Mouse (Mus musculus) layer of hippocampus, adult 18-20 months (tissue): ENCODE data around the gene Olfr215. TPM values are rescaled to one million over a fixed set of nuclear protein-coding genes. Genes with fewer than 3 reads are reported as not detected.
"Not testable (repeated sequence)": the region's sequence is repeated elsewhere in the genome, so short reads cannot be mapped to it uniquely, and the experiment has no call there.

ENCODE experiments used
- DNase-seq, 2 experiments: peaks; one replicate each; pipeline ENCODE4 v3.0.0; 2022; ENCODE audit warnings: low spot score in 2 of 2
- long read RNA-seq: library from polyadenylated mRNA; stranded (forward); transcript quantifications from one replicate; pipeline ENCODE4 v2.0.0, GENCODE M21; 2021
- total RNA-seq, 2 experiments: library from RNA; stranded (reverse); gene quantifications; 2 replicates each; pipeline ENCODE4 v1.2.3; 2021

Gene Olfr215
- not detected for total RNA-seq
- long read RNA-seq, result 0 reads

GRCm38 (mm10) chr6:116584095-116584494 lies at the start of gene Olfr215:
TSS of gene Olfr215 (minus strand) at chr6:116584195.
- no peak for DNase-seq

DNA sequence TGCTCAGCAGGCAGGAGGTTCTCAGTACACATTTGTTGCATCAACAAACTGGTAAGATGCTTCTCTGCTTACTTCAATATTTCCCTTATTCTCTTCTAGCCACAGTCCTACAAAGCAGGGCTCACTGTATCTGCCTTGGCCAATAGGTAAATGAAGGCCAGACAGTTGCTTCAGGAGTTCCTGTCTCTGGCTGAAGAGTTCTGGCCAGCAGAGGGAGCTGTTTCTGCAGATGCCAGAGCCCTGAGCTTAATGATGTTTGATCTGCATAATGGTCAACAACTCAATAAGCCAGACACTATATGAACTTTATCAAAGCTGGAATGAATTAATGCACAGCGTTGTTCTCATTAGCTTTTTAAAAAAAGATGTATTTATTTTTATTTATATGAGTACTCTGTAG lies 48.1 kb upstream of the Olfr215 start:
- DNase-seq, result peak; percentile 31 to 76

DNA sequence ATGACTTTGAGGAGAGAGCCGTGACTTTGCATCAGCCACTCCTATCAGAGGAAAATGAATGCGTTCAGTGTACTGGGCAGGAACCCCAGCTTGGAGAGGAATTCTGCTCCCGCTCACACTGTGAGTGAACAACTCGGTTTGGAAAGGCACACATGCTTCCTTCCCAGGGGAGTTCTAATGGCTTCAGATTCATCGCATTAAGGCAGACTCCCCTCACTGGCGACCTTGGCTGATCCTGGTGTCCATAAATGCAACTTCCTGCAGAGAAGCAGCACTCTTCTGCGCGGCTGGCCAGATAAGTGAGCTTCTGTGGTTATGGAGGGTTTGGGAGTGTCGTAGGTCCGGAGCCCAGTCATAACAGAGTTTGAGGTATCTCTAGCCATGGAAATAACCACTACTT lies 45.8 kb upstream of the Olfr215 start:
- DNase-seq, result no peak

DNA sequence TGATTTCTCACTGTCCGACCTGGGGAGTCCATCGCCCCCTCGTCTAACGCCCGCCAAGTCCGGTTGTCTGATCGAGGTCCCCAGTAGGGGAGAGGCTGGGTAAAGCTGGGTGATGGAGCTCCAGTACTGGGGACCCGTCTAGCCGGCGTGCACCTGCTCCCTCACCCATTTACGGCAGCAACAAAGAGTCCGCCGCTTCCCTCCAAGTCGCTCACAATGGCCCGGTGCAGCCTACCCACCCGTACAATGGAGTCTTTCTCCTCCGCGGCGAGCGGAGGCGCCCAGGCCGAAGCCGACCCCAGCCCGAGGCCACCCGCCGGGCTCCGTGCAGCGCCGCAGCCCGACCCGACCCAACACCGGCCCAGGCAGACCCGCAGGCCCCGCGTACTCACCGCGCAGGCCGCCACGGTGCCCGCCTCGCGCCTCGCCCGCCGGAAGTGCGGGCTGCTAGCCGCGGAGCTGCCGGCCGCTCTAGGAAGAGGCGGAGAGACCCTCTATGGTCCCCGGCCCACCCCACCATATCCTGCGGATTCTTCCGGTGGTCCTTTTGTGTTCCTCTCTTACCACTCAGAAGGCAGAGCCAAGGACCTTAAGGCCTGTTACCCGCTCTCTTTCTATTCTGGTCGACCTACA lies 44.7 kb upstream of the Olfr215 start, which contains the start of gene Zfp422:
Zfp422 (minus strand) TSS at position 461 of the 633 bp plus-strand sequence.
- DNase-seq, result peak; percentile 44 to 54

GRCm38 (mm10) chr6:116628095-116628494 lies 44.1 kb upstream of the Olfr215 start:
- DNase-seq, result no peak

DNA sequence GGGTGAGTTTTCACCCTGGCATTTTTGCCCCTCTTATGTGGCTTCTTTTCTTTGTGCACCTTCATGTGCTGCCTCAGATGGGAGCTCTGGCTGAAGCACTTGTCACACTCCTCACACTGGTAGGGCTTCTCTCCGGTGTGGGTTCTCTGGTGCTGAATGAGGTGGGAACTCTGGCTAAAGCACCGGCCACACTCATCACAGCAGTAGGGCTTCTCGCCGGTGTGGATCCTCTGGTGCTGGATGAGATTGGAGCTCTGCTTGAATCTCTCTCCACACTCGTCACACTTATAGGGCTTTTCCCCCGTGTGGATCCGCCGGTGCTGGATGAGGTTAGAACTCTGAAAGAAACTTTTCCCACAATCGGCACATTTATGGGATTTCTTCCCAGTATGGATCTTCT lies 42.4 kb upstream of the Olfr215 start:
- DNase-seq, result not testable (repeated sequence)

DNA sequence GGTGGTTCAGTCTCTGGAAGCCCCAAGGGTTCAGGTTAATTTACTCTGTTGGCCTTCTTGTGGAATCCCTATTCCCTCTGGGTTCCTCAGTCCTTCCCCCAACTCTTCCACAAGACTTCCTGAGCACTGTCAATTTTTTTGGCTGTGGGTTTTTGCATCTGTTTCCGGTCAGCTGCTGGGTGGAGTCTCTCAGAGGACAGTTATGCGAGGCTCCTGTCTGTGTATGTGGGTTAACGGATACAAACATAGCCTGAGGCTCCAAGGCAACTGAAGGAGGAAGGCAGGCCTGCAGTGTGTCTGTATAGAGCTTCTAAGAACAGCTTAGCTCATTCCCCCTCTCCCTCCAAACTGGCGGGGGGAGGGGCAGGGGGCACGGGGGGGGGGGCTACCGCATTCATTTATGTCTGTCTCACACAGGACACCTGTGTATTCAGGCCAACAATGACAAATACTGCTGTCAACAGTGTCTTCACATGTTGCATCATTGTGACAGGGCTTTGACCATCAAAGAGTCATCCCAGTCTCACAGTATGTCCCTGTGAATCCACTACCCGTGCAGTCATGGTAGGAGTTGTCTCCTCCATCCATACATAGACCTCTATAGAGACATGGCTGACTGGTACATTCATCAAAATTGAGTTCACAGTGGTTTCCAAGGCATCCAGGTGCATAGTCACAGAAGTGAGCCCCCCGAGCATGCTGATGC lies 37.5 kb upstream of the Olfr215 start:
- DNase-seq, result no peak

GRCm38 (mm10) chr6:116618073-116618472 lies 34.1 kb upstream of the Olfr215 start:
- no peak for DNase-seq

- DNase-seq, result no peak
These were observed 31.7 kb upstream of the Olfr215 start for GRCm38 (mm10) chr6:116615719-116616118.

DNA sequence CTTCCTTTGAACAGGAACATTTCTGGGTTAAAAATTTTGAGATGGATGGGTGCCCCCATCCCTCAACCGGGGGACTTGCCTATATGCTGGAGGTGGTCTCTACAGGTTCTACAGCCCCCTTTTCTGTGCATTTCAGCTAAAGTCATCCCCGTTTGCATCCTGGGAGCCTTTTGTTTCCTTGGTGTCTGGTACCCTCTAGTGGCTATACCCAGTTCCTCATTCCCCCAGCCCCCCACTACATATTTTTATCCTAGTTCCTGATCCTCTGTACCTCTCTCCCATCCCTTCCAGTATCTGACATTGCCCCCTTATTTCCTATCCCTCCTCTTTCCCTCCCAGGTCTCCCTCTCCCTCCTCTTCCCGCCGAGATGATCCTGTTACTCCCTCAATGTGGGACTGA lies 23.2 kb upstream of the Olfr215 start:
- DNase-seq, result no peak

- not testable (repeated sequence) for DNase-seq
These were observed 17.0 kb upstream of the Olfr215 start for GRCm38 (mm10) chr6:116600969-116601368.

DNA sequence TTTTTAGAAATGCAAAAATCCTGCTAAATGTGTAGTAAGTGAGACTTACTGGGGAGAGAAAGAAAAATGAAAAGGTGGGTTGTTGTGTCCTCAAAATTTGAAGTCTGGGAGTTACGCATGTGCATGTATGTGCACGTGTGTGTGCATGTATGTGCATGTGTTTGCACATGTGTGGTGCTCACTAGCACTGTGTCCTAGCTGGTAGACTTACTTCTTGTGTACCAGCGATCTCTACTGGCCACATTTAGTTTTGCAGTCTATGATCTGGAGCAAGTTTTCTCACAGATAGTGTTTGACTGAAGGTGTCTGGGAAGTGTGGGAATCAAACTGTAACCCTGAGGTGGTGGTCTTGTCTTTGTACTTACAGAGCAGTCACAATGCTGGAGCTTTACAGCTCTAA lies 14.2 kb downstream of the Olfr215 start:
- peak in 1 of 2 experiments; percentile 42 for DNase-seq

DNA sequence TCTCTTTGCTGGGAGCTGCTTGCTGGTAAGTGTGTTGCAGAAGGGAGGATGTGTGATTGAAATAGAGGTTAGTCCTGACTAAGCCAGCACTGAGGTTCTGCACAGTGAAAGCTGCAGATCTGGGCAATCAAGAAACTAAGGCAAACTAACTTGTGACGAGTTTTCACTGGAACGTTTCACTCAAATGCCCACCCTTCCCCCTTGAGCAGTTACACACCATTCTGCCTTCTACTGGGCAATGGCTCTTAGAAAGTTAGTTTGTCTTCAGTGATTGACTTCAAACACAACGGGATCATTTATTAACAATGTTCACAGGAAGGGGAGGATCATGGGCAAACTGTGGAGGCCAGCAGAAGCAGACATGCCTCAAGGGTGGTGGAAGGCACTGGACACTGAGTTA lies 29.0 kb downstream of the Olfr215 start:
- DNase-seq, result no peak

DNA sequence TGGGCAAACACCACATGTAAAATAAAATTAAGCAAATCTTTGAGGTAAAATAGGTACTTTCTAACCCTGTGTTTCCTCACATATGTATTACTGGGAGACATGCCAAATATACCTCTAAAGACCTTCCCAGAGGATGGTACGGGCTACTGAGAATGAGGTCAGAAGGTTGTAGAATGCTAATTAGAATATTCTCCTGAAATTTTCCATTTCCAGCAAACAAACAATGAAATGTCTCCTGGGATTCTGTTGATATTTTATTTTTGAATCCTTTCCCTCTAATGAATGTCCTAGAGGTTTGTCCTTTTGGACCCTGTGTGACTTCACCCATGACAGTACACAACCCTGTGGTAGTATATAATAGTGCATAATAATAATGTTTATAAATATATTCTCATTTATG lies 30.1 kb downstream of the Olfr215 start, which contains the start of gene Olfr214:
Olfr214 (plus strand) TSS at position 301 of the 400 bp plus-strand sequence.
- no peak for DNase-seq

GRCm38 (mm10) chr6:116550841-116551240 lies 33.2 kb downstream of the Olfr215 start, which contains the start of gene Gm5580:
TSS of gene Gm5580 (plus strand) at chr6:116551141.
- DNase-seq, result not testable (repeated sequence)

DNA sequence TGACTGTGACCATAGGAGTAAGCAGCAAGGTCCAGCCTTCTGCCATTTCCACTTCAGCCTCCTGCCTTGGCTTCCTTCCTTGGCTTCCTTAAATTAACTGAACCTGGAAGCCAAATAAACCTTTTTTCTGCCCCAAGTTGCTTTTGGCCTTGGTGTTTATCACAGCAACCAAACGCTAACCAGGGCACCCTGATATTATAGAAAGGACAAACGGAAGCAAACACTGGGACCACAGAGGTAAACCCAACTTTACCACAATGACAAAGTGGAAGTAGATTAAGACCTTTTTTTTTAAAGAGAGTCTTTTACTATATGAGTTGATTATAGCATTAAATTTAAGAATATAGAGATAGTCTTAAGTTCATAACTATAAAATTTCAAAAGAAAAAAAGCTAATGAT lies 41.5 kb downstream of the Olfr215 start:
- DNase-seq, result no peak

DNA sequence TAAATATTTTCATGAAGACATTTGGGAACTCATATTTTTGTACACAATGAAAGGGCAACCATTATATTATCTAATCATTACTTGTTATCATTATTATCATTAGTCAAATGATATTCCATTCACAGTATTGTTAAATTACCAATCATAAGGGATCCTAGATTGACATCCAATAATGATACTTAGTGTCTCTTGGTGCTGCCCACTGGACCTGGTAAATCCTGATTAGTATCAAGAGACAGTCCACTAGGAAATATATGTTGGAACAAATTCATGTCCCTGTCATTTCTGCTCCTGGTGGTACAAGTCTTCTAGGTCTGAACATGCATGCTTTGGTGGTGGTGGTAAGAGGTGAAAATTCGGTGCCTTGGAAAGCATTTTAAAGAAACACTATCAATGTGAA lies 45.8 kb downstream of the Olfr215 start, which contains the start of gene Olfr213:
Olfr213 (plus strand) TSS at position 301 of the 400 bp plus-strand sequence.
- DNase-seq, result no peak

Other genes with a start within 250 kb of the Olfr215 start
- 10 to 100 TPM; 51.5 to 52.4 TPM for gene March8, start 246.2 kb downstream of the Olfr215 start, total RNA-seq
- 1 to 10 TPM; 1.1 to 1.5 TPM for gene Alox5, start 123.0 kb downstream of the Olfr215 start, total RNA-seq
- gene Olfr211, start 95.1 kb downstream of the Olfr215 start, total RNA-seq, result not detected
- not detected for gene Olfr212, start 77.7 kb downstream of the Olfr215 start, total RNA-seq
- not detected for gene Olfr213, start 45.7 kb downstream of the Olfr215 start, total RNA-seq
- 1 to 10 TPM; 2.6 to 3.2 TPM for gene Gm5580, start 33.1 kb downstream of the Olfr215 start, total RNA-seq
- not detected for gene Olfr214, start 30.0 kb downstream of the Olfr215 start, total RNA-seq
- gene Zfp422, start 44.8 kb upstream of the Olfr215 start, total RNA-seq, result 10 to 100 TPM; 20.5 to 24.6 TPM
- gene Depp1, start 66.4 kb upstream of the Olfr215 start, total RNA-seq, result 1 to 10 TPM; 2.4 to 3.0 TPM
- 1 to 10 TPM; 3.3 to 3.9 TPM for gene Rassf4, start 89.8 kb upstream of the Olfr215 start, total RNA-seq
- under 1 TPM; 0.72 to 0.79 TPM for gene Tmem72, start 132.7 kb upstream of the Olfr215 start, total RNA-seq